Mouse (Mus musculus) liver, adult 2 months (tissue): Measurements from ENCODE around the gene Rps6kb1.

ENCODE experiments used
- CTCF ChIP-seq: fragments of 200-500 bp; IDR thresholded peaks from 2 replicates; pipeline ENCODE4 v1.5.1; 2011; ENCODE audit warnings: low read depth, low read length, control low read depth
- POLR2A ChIP-seq: fragments of 200-500 bp; IDR thresholded peaks from 2 replicates; pipeline ENCODE4 v1.6.1; 2011; ENCODE audit warnings: low read length, control low read depth; ENCODE audit not compliant: insufficient read depth; ENCODE audit errors: extremely low read depth

DNA sequence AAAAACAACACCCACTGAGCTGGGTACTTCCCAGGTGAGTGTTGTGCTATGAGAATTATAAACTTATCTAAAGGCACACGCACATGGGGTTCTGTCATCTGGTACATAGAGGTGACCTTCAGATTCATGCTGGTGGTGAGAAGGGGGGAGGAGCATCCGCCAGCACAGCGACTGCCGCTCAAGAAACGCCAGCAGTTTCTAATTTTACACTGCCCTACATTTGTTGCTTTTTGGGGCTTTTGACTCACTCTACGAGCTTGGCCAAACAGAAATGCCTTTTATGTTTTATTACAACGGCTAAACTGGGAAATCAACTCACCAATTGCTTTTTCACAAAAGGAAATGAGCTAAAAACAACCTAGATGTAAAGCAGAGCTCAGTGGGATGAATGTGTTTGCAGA lies 71.8 kb downstream of the Rps6kb1 start:
- TF ChIP-seq CTCF = no peak
- TF ChIP-seq POLR2A = no peak
